Mouse (Mus musculus) T-helper 17 cell (primary cell): ENCODE measurements at regions not wholly inside any gene's neighbourhood (a gene's known extent, or its start where the extent isn't known, plus 50 kb on each side); places are given as distances from the start of the nearest gene placed in this dataset.

ENCODE experiments used
- in situ Hi-C, 2 experiments: fragments of 300-600 bp; cut with MboI, MseI; formaldehyde crosslinking; loops; 1 replicate in 1 of 2; 2 replicates in 1 of 2; pipeline ENCODE4 v1.15.1; 2025; ENCODE audit warnings: high pct_unique_total_duplicates in 2 of 2

DNA sequence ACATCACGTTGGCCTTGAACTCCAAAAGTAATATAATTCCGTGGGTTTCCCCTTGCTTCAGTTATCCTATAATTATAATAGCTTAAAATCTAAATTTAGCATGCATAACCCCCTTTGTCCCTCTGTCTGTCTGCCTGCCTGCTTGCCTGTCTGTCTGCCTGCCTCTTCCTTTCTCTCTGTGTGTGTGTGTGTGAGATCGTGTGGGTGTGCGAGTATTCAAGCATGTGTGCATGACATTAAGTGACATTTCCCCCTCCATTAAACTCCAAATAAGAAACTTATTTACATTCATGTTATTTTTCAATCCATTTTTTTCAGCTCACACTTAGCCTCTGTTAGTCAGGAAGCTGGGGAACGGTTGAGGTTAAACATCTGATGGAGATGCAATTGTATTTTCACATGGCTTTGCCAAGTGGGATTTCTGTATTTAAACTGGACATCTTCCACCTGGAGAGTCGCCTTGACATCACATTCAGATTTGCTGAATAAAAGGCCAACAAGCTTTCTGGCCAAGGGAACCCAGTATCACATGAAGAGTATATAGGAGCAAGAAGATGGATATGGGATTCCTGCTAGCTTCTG lies 130.8 kb upstream of the Map3k1 start:
- in situ Hi-C loops: no loop called here

- in situ Hi-C loops: no loop called here
Measured at GRCm38 (mm10) chr13:111940275-111940674, 131.5 kb upstream of the Map3k1 start.

GRCm38 (mm10) chr13:111940796-111941513 lies 132.2 kb upstream of the Map3k1 start:
- in situ Hi-C loops: no loop called here

DNA sequence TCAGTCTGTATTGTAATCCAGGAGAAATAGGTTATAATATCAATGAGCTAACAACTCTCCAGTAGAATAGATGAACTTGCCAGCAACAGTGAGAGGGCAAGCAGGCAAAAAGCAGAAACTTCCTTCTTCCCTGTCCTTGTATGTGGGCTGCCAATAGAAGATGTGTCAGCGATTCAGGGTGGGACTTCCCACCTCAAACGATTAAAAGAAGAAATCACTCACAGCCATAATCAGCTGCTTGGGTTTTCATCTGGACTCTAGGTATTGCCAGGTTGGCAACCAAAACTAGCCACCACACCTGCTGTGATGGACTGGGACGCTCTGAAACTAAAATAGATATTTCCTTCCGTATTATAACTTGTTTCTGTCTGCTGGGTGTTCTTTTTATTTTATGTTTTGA lies 133.2 kb upstream of the Map3k1 start:
- in situ Hi-C loops: no loop called here

DNA sequence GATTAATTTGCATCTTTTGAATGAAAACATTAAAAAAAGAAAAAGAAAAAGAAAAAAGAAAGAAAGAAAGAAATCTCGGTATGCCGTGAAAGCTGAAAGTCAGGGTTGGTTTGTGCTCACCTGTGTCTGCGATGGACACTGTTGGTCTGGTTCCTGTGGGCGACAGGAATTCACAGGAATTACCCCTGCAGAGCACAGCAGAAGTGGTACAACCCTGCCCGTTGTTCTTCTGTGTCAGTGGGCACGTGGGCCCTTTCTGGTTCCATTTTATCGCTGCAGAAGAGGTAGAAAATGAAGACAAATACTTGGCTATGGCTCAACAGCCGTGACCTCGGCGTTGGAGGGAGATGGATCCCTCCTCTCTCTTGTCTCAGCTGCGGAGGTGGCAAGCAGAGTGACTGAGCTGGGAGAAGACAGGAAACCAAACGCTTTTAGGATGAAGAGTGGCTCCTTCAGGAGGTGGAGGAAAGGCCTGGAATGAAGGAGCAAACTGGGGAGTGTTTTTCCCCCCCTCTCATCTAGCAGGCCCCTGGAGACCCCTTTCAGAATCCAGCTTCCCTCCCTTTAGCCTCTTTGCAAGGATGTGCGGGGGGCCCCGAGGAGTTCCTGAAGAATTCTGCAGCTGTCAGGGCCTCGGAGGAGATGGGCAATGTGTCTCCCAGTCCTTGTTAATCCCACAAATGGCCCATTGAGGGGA lies 134.7 kb upstream of the Map3k1 start:
- in situ Hi-C loops: no loop called here

DNA sequence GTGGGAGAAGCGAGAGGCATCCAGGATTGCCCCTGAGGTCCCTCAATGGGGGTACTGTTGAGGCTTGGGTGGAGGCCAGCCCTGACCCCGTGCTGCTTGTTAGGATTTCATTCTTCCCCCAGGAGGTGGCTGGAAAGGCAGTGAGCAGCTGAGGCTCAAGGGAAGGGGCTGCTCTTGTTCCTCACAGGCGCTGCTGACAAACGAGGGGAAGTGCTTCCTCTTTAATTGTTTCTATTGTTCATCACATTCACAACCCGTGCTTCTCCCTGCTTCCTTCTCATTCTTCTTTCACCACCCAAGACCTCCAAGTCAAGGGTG lies 135.3 kb upstream of the Map3k1 start:
- in situ Hi-C loops: no loop called here

DNA sequence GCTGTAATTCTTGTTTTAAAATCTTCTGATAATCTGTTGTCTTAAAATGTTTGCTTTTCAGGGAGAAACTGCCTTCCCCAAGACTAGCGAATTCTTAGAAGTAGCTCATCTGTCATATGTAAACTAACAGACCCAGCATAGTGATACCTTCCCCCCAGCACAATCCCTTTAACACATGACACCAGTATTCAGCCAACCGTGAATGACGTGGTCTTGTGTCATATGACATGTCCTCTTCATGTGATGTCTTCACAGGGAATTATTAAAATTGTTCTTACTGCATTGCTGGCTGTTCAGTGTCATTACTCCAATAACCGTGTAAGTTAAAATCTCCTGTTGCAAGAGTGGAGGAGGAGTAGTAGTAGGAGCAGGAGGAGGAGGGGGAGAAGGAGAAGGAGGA lies 137.5 kb upstream of the Map3k1 start:
- in situ Hi-C loops: no loop called here

- in situ Hi-C loops: no loop called here
Measured at GRCm38 (mm10) chr13:111946811-111947210, 138.0 kb upstream of the Map3k1 start.

GRCm38 (mm10) chr13:111948395-111948794 lies 139.6 kb upstream of the Map3k1 start:
- in situ Hi-C loops: no loop called here

GRCm38 (mm10) chr13:111950042-111950441 lies 141.2 kb upstream of the Map3k1 start:
- in situ Hi-C loops: no loop called here

DNA sequence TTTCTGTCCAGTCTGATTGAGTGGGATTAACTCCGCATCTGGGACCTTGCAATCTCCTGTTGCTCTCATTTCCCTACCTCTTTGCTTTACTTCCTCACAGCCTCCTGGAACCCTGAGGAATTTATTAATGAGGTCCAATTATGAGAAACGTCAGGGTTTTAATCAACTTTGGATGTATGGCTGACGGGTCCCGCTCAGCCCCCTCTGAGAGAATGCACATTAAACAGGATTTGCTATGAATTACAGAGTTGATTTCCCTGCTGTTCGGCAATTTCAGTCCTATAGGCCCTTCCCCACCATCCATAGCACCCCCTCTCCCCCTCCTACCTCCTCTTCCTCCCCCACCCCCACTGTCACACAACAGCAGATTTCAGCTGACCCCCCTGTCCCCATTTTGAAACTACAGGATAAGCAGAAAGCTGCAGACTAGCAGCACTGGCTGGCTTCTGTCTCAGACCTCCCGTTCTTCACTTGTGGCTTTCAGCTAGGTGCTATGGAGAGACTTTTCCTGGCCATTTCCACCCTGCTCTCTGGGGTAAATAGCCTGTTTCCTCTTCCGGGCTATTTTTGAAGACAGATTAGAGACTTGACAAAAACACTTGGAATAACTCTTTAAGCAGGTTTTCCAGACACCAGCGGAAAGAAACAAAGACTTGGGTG lies 145.2 kb upstream of the Map3k1 start:
- in situ Hi-C loops: no loop called here

GRCm38 (mm10) chr13:111954520-111954884 lies 145.7 kb upstream of the Map3k1 start:
- in situ Hi-C loops: no loop called here

DNA sequence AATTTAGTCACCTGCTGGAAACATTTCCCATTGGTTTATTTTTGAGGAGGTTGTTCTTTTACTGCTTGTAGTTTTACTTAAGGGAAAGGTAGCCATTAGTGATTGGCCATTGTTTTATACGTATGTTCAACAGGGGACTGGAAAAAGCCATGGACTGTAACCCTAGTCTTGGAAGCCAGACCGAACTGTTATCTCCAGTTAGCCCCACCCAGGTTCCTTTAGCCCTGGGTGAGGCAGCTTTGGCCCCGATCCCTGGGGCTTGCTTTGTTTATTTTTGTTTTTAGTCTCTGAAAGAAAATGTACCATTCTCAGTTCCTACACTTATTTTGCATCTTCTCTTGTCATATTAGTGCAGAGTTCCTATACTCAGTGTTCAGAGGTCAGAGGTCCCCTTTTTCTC lies 148.3 kb upstream of the Map3k1 start:
- in situ Hi-C loops: no loop called here

GRCm38 (mm10) chr13:111957674-111958273 lies 149.0 kb upstream of the Map3k1 start:
- in situ Hi-C loops: no loop called here

- in situ Hi-C loops: no loop called here
Measured at GRCm38 (mm10) chr13:111958421-111958820, 149.6 kb upstream of the Map3k1 start.

DNA sequence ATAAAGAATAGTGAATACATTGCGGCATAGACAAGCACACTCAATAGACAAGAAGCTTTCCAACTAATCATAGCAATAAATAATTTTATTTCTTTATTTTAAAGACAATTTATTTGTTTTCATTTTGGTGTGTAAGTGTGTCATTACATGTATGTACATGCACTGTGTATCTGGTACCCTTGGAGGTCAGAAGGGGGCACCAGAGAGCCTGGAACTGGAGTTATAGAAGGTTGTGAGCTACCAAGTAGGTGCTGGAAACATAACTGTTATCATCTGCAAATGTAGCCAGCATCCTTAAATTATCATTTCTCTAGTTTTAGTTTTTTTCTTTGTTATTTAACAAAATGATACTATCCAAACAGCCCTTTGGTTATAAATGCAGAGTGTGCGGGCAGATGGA lies 151.2 kb upstream of the Map3k1 start:
- in situ Hi-C loops: no loop called here

- in situ Hi-C loops: no loop called here
Measured at GRCm38 (mm10) chr13:111961423-111961822, 152.6 kb upstream of the Map3k1 start.

DNA sequence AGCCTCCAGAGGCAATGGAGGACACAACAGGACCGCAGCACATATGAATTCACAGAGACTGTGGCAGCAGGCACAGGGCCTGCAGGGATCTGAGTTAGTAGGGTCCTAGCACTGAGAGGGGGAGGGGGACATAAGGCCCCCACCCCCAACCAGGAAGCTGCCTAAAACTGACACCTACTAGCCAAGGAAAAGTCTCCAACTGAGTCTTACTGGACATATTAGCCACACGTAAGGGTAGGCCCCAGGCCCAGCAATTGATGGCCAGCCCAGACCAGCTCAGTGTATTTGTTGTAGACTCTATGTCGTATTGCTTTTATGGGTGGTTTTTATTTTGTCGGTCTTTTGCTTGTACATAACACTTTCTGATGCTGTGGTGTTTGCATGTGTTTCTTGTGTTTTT lies 153.4 kb upstream of the Map3k1 start:
- in situ Hi-C loops: no loop called here

DNA sequence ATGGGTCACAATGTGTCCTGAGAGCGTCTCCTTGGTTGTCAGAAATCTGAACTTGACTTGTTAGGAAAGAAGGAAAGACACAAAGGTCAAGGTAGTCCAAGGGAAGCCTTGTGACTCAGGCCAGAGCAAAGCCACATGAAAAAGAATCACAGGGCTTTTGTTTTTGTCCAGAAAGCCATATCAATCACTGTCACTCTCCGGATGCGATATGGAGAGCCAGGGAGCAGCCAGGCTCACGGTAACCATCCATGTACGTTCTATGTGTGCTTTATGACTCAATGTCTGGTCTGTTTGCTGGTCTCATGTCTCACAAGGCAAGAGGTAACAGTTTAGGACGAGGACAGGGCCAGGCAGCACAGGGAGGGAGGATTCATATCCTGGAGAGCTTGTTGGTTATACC lies 157.3 kb upstream of the Map3k1 start:
- in situ Hi-C loops: no loop called here

GRCm38 (mm10) chr13:111966627-111967026 lies 157.8 kb upstream of the Map3k1 start:
- in situ Hi-C loops: no loop called here

DNA sequence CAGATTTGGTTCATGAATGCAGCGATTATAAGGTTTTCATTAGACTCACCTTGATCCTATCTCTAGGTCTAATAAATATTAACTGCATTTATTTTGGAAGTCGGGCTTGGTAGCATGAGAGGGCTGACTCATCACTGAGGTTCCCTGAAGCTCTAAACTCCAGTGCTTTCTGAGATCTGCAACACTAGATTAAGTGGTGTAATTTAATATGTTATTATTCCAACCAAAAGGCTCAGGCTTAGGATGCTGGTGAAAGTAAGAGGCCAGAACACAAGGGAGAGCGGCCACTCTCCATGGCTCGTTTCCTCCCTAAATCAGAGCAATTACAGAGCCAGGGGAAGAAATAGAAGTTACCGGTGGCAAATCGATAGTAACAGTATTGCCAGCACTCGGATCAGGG lies 159.4 kb upstream of the Map3k1 start:
- in situ Hi-C loops: no loop called here

GRCm38 (mm10) chr13:111974282-111974681 lies 165.5 kb upstream of the Map3k1 start:
- in situ Hi-C loops: no loop called here
